Mouse (Mus musculus) hindbrain, embryonic 10.5 days (tissue): Measurements from ENCODE around the gene Ccdc85b. TPM values are rescaled to one million over a fixed set of nuclear protein-coding genes. Genes with fewer than 3 reads are reported as not detected.

Experiments used
- DNase-seq: peaks from one replicate; pipeline ENCODE4 v3.0.0-alpha.2; 2017; ENCODE audit warnings: low spot score
- H3K27ac ChIP-seq: fragments of 300-500 bp; sonication (generic); 2 replicates; pipeline ENCODE4 v1.5.1; 2016; ENCODE audit warnings: mild to moderate bottlenecking, moderate library complexity
- H3K27me3 ChIP-seq: fragments of 300-500 bp; sonication (generic); 2 replicates; pipeline ENCODE4 v1.6.1; 2016; ENCODE audit warnings: mild to moderate bottlenecking; ENCODE audit not compliant: poor library complexity, insufficient read depth, severe bottlenecking
- H3K36me3 ChIP-seq: fragments of 300-500 bp; sonication (generic); 2 replicates; pipeline ENCODE4 v1.6.1; 2016; ENCODE audit warnings: mild to moderate bottlenecking, moderate library complexity
- H3K4me1 ChIP-seq: fragments of 300-500 bp; sonication (generic); replicated peaks from 2 replicates; pipeline ENCODE4 v1.6.1; 2016; ENCODE audit warnings: mild to moderate bottlenecking
- H3K4me3 ChIP-seq: fragments of 300-500 bp; sonication (generic); 2 replicates; pipeline ENCODE4 v1.5.1; 2016; ENCODE audit warnings: mild to moderate bottlenecking, moderate library complexity
- H3K9me3 ChIP-seq: fragments of 300-500 bp; sonication (generic); 2 replicates; pipeline ENCODE4 v1.6.1; 2016; ENCODE audit warnings: mild to moderate bottlenecking, moderate library complexity
- WGBS: fragments of 180-500 bp; shearing (Covaris S2); methylation state at CpG from one replicate; pipeline ENCODE4 v1.1.7; 2016; 5-methylcytosine and 5-hydroxymethylcytosine counted together
- polyA plus RNA-seq: library from polyadenylated mRNA; unstranded; fragments of >200 nt; fragmentation: Nextera tagmentation; extraction: Ambion mirVana; gene quantifications from 2 replicates; pipeline ENCODE4 v1.2.1, GENCODE M21; 2016

Gene Ccdc85b
- polyA plus RNA-seq, 1 experiment from 2014 or later: 8.6 TPM

GRCm38 (mm10) chr19:5488878-5489571 lies 31.3 kb upstream of the Ccdc85b start:
- peak; percentile 99 for DNase-seq
- Histone ChIP-seq H3K36me3 (peaks cover 49% of the 10 kb centered on the region), H3K9me3 (no peaks in the 10 kb centered on the region), H3K27ac (peak overlapping the region; percentile 99), H3K27me3 (no peaks in the 10 kb centered on the region), H3K4me1 (peaks cover 57% of the 10 kb centered on the region), H3K4me3 (peak overlapping the region; percentile 65)
- WGBS: under 1% methylated on average over 26 of the region's 26 CpGs

- H3K4me1 ChIP-seq: peaks cover 52% of the 10 kb centered on the region
- WGBS: under 1% methylated on average over 39 of the region's 39 CpGs
- H3K27me3 ChIP-seq: no peaks in the 10 kb centered on the region
- peak within 1 kb of the TSS; percentile 65 for H3K4me3 ChIP-seq
- peak within 1 kb of the TSS; percentile 99 for H3K27ac ChIP-seq
- H3K9me3 ChIP-seq: no peaks in the 10 kb centered on the region
- peaks cover 49% of the 10 kb centered on the region for H3K36me3 ChIP-seq
- peak; percentile 96 for DNase-seq
Observed at GRCm38 (mm10) chr19:5487768-5488550, 30.3 kb upstream of the Ccdc85b start, which contains the start of gene Mus81. Gene Mus81 (minus strand): TSS chr19:5488402.

GRCm38 (mm10) chr19:5486771-5487170 lies 29.1 kb upstream of the Ccdc85b start:
- Histone ChIP-seq H3K4me3 (peak overlapping the region; percentile 65), H3K36me3 (peaks cover 50% of the 10 kb centered on the region), H3K27ac (no peak overlapping the region), H3K9me3 (no peaks in the 10 kb centered on the region), H3K4me1 (peaks cover 40% of the 10 kb centered on the region), H3K27me3 (no peaks in the 10 kb centered on the region)
- 97% methylated on average over 4 of the region's 4 CpGs for WGBS
- DNase-seq: no peak

- no peak for DNase-seq
- Histone ChIP-seq H3K36me3 (peaks cover 55% of the 10 kb centered on the region), H3K4me1 (peaks cover 38% of the 10 kb centered on the region), H3K4me3 (no peak overlapping the region), H3K9me3 (no peaks in the 10 kb centered on the region), H3K27me3 (no peaks in the 10 kb centered on the region), H3K27ac (no peak overlapping the region)
- 88% methylated on average over 8 of the region's 8 CpGs for WGBS
Observed at GRCm38 (mm10) chr19:5486286-5486685, 28.6 kb upstream of the Ccdc85b start.

- Histone ChIP-seq H3K27ac (no peak overlapping the region), H3K4me3 (no peak overlapping the region), H3K9me3 (no peaks in the 10 kb centered on the region), H3K4me1 (peaks cover 38% of the 10 kb centered on the region), H3K27me3 (no peaks in the 10 kb centered on the region), H3K36me3 (peaks cover 59% of the 10 kb centered on the region)
- DNase-seq: no peak
- WGBS: 95% methylated on average over 7 of the region's 7 CpGs
Observed at GRCm38 (mm10) chr19:5485821-5486220, 28.1 kb upstream of the Ccdc85b start.

GRCm38 (mm10) chr19:5485371-5485770 lies 27.7 kb upstream of the Ccdc85b start:
- Histone ChIP-seq H3K4me3 (no peak overlapping the region), H3K4me1 (peaks cover 38% of the 10 kb centered on the region), H3K9me3 (no peaks in the 10 kb centered on the region), H3K27me3 (no peaks in the 10 kb centered on the region), H3K36me3 (peaks cover 64% of the 10 kb centered on the region), H3K27ac (no peak overlapping the region)
- WGBS: 96% methylated on average over 8 of the region's 8 CpGs
- DNase-seq: no peak

- Histone ChIP-seq H3K4me3 (no peak overlapping the region), H3K9me3 (no peaks in the 10 kb centered on the region), H3K27ac (no peak overlapping the region), H3K4me1 (peaks cover 30% of the 10 kb centered on the region), H3K36me3 (peaks cover 73% of the 10 kb centered on the region), H3K27me3 (no peaks in the 10 kb centered on the region)
- no peak for DNase-seq
- 91% methylated on average over 5 of the region's 5 CpGs for WGBS
Observed at GRCm38 (mm10) chr19:5484496-5484895, 26.8 kb upstream of the Ccdc85b start.

- Histone ChIP-seq H3K4me1 (peaks cover 22% of the 10 kb centered on the region), H3K36me3 (peaks cover 81% of the 10 kb centered on the region), H3K4me3 (0 out of 2 replicates have a peak overlapping the region, but pooled peaks have one; percentile 2), H3K27ac (no peak overlapping the region), H3K9me3 (no peaks in the 10 kb centered on the region), H3K27me3 (no peaks in the 10 kb centered on the region)
- no peak for DNase-seq
- 96% methylated on average over 19 of the region's 19 CpGs for WGBS
Observed at GRCm38 (mm10) chr19:5483386-5484359, 26.0 kb upstream of the Ccdc85b start.

- WGBS: 93% methylated on average over 10 of the region's 10 CpGs
- no peak for DNase-seq
- peaks cover 2% of the 10 kb centered on the region; the same call in 1 of the 2 replicates for H3K4me1 ChIP-seq
- H3K9me3 ChIP-seq: no peaks in the 10 kb centered on the region
- H3K4me3 ChIP-seq: no peak overlapping the region
- H3K36me3 ChIP-seq: peaks cover 91% of the 10 kb centered on the region
- H3K27ac ChIP-seq: no peak overlapping the region
- H3K27me3 ChIP-seq: no peaks in the 10 kb centered on the region
Observed at GRCm38 (mm10) chr19:5481398-5481797, 23.7 kb upstream of the Ccdc85b start.

GRCm38 (mm10) chr19:5480016-5480415 lies 22.3 kb upstream of the Ccdc85b start:
- 95% methylated on average over 10 of the region's 10 CpGs for WGBS
- no peak overlapping the region for H3K4me3 ChIP-seq
- peaks cover 5% of the 10 kb centered on the region; the same call in 1 of the 2 replicates for H3K27me3 ChIP-seq
- H3K36me3 ChIP-seq: peaks cover 77% of the 10 kb centered on the region
- no peak for DNase-seq
- H3K27ac ChIP-seq: no peak overlapping the region
- H3K4me1 ChIP-seq: peaks cover 11% of the 10 kb centered on the region
- no peaks in the 10 kb centered on the region for H3K9me3 ChIP-seq

- Histone ChIP-seq H3K4me3 (peak overlapping the region; percentile 2; the same call in 1 of the 2 replicates), H3K27ac (no peak overlapping the region), H3K27me3 (peaks cover 18% of the 10 kb centered on the region), H3K36me3 (peaks cover 55% of the 10 kb centered on the region), H3K4me1 (peaks cover 27% of the 10 kb centered on the region), H3K9me3 (no peaks in the 10 kb centered on the region)
- no peak for DNase-seq
- 91% methylated on average over 18 of the region's 18 CpGs for WGBS
Observed at GRCm38 (mm10) chr19:5477668-5478300, 20.1 kb upstream of the Ccdc85b start.
